Mouse (Mus musculus): ENCODE results near the gene Mccc1.

The Mccc1 gene

GRCm38 (mm10) chr3:36000275-36001239 is at the start of gene Mccc1:
TSS of gene Mccc1 (minus strand) at chr3:36000678.
- DNase-seq = peak; percentile 96

- no peak for DNase-seq
Observed at GRCm38 (mm10) chr3:36049106-36049505, 48.6 kb upstream of the Mccc1 start.

- DNase-seq = no peak
Observed at GRCm38 (mm10) chr3:36045086-36045485, 44.6 kb upstream of the Mccc1 start.

- DNase-seq = no peak
Observed at GRCm38 (mm10) chr3:36044520-36044919, 44.0 kb upstream of the Mccc1 start.

GRCm38 (mm10) chr3:36031740-36032510 is 31.4 kb upstream of the Mccc1 start:
- no peak for DNase-seq

- DNase-seq = no peak
Observed at GRCm38 (mm10) chr3:36029993-36030392, 29.5 kb upstream of the Mccc1 start.

GRCm38 (mm10) chr3:36025732-36026131 is 25.3 kb upstream of the Mccc1 start:
- no peak for DNase-seq

GRCm38 (mm10) chr3:36011239-36011638 is 10.8 kb upstream of the Mccc1 start:
- no peak for DNase-seq

- DNase-seq = no peak
Observed at GRCm38 (mm10) chr3:36008411-36009154, 8.1 kb upstream of the Mccc1 start.

- peak; percentile 42 for DNase-seq
Observed at GRCm38 (mm10) chr3:36004028-36004895, 3.8 kb upstream of the Mccc1 start.

- no peak for DNase-seq
Observed at GRCm38 (mm10) chr3:35994552-35995531, 5.6 kb downstream of the Mccc1 start.

GRCm38 (mm10) chr3:35990715-35991114 is 9.8 kb downstream of the Mccc1 start:
- no peak for DNase-seq

GRCm38 (mm10) chr3:35988031-35988430 is 12.4 kb downstream of the Mccc1 start:
- no peak for DNase-seq

- no peak for DNase-seq
Observed at GRCm38 (mm10) chr3:35986266-35986665, 14.2 kb downstream of the Mccc1 start.

GRCm38 (mm10) chr3:35973551-35973950 is 26.9 kb downstream of the Mccc1 start:
- DNase-seq = peak; percentile 58

GRCm38 (mm10) chr3:35972985-35973384 is 27.5 kb downstream of the Mccc1 start:
- DNase-seq = peak; percentile 40

- DNase-seq = no peak
Observed at GRCm38 (mm10) chr3:35971149-35971548, 29.3 kb downstream of the Mccc1 start.

GRCm38 (mm10) chr3:35970441-35970840 is 30.0 kb downstream of the Mccc1 start:
- no peak for DNase-seq

- DNase-seq = no peak
Observed at GRCm38 (mm10) chr3:35967366-35967921, 33.0 kb downstream of the Mccc1 start.

GRCm38 (mm10) chr3:35966493-35966892 is 34.0 kb downstream of the Mccc1 start:
- no peak for DNase-seq

All from kidney, postnatal 10 days (tissue).